Mouse (Mus musculus): Measurements from ENCODE around the gene Recql. TPM values are rescaled to one million over a fixed set of nuclear protein-coding genes. Genes with fewer than 3 reads are reported as not detected.

The Recql gene
- total RNA-seq, 2 experiments from 2014 or later = 26.1 to 29.3 TPM

Other genes with a start within 250 kb of the Recql start
- gene Slco1a6, start 178.6 kb downstream of the Recql start, total RNA-seq (2021) = under 1 TPM; 0.90 to 0.99 TPM
- not detected for gene Iapp, start 88.7 kb downstream of the Recql start, total RNA-seq (2021)
- gene Slco1a5, start 64.1 kb downstream of the Recql start, total RNA-seq (2021) = not detected
- gene Pyroxd1, start 41.4 kb downstream of the Recql start, total RNA-seq (2021) = 10 to 100 TPM; 13.6 to 13.8 TPM
- gene Golt1b, start 134 bp upstream of the Recql start, total RNA-seq (2021) = 10 to 100 TPM; 29.5 to 33.8 TPM
- 1 to 10 TPM; 1.7 to 2.1 TPM for gene Spx, start 26.4 kb upstream of the Recql start, total RNA-seq (2021)
- gene Gys2, start 86.0 kb upstream of the Recql start, total RNA-seq (2021) = under 1 TPM in 1 of 2 experiments, not detected in 1; 0.58 TPM
- gene Ldhb, start 120.9 kb upstream of the Recql start, total RNA-seq (2021) = 100 to 1,000 TPM; 518 to 567 TPM
- 1 to 10 TPM; 1.5 to 2.0 TPM for gene Kcnj8, start 184.5 kb upstream of the Recql start, total RNA-seq (2021)